Mouse (Mus musculus) bone marrow macrophage, adult 2 months (primary cell): Measurements from ENCODE around the gene Mindy2. TPM values are rescaled to one million over a fixed set of nuclear protein-coding genes. Genes with fewer than 3 reads are reported as not detected.
A peak's percentile ranks its signal among the peaks of the same experiment; 100 is the strongest.

ENCODE experiments used
- H3K27ac ChIP-seq: 2 replicates; pipeline ENCODE4 v1.5.1; 2012; ENCODE audit warnings: low read depth, low read length; ENCODE audit not compliant: insufficient read depth
- H3K4me1 ChIP-seq: 2 replicates; pipeline ENCODE4 v1.6.1; 2012; ENCODE audit warnings: low read length; ENCODE audit not compliant: control insufficient read depth, insufficient read depth
- H3K4me3 ChIP-seq: 2 replicates; pipeline ENCODE4 v1.5.1; 2012; ENCODE audit warnings: mild to moderate bottlenecking, low read length, moderate library complexity; ENCODE audit not compliant: insufficient read depth
- CTCF ChIP-seq: IDR thresholded peaks from 2 replicates; pipeline ENCODE4 v1.5.1; 2012; ENCODE audit warnings: low read depth, mild to moderate bottlenecking, low read length, moderate library complexity
- POLR2A ChIP-seq: IDR thresholded peaks from 2 replicates; pipeline ENCODE4 v1.6.1; 2012; ENCODE audit warnings: mild to moderate bottlenecking, low read depth, low read length, borderline replicate concordance
- polyA plus RNA-seq: library from polyadenylated mRNA; stranded (reverse); fragments of >200 nt; gene quantifications from 2 replicates; pipeline ENCODE4 v1.2.4, GENCODE M21; 2012; ENCODE audit not compliant: missing spikeins, insufficient read depth, insufficient read length

Mindy2 gene
- polyA plus RNA-seq, 1 experiment = 33.9 TPM

DNA sequence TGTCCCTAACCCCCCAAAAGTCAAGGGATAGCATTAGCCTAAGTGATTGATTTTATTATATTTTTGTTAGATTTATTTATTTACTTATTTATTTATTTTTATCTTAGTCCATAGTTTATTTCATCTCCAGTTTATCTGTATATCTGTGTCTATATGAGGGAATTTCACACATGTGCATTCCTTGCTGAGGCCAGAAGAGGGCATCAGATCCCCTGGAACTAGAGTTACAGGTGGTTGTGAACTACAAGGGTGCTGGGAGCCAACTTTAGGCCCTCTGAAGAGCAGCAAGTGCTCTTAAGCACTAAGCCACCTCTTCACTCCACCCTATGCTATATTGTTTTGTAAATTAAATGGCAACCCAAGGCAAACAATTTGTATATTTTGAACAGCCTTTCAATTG, 11.1 kb upstream of the Mindy2 start:
- H3K4me1 ChIP-seq = peaks cover 4% of the 10 kb centered on the region; the same call in 1 of the 2 replicates
- H3K4me3 ChIP-seq = no peak overlapping the region
- no peak for TF ChIP-seq POLR2A
- TF ChIP-seq CTCF = no peak; the same call in 1 of the 2 replicates
- no peak overlapping the region for H3K27ac ChIP-seq

DNA sequence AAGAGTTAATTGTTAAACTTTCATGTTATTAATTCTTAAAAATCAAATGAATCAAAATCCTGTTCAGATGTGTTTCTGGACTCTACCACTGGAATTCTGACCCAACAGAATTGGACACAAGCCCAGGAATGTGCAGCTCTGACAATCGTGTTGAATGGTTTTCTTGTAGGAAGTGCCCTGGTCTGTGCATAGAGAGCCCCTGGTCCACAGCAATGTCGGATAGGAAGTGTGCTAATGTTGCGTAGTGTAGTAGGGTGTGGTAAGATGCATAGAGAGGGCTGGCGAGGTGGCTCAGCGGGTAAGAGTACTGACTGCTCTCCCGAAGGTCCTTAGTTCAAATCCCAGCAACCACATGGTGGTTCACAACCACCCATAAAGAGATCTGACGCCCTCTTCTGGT, 9.8 kb upstream of the Mindy2 start:
- no peak for TF ChIP-seq CTCF
- TF ChIP-seq POLR2A = no peak
- H3K4me1 ChIP-seq = peaks cover 4% of the 10 kb centered on the region; the same call in 1 of the 2 replicates
- no peak overlapping the region for H3K4me3 ChIP-seq
- no peak overlapping the region for H3K27ac ChIP-seq

DNA sequence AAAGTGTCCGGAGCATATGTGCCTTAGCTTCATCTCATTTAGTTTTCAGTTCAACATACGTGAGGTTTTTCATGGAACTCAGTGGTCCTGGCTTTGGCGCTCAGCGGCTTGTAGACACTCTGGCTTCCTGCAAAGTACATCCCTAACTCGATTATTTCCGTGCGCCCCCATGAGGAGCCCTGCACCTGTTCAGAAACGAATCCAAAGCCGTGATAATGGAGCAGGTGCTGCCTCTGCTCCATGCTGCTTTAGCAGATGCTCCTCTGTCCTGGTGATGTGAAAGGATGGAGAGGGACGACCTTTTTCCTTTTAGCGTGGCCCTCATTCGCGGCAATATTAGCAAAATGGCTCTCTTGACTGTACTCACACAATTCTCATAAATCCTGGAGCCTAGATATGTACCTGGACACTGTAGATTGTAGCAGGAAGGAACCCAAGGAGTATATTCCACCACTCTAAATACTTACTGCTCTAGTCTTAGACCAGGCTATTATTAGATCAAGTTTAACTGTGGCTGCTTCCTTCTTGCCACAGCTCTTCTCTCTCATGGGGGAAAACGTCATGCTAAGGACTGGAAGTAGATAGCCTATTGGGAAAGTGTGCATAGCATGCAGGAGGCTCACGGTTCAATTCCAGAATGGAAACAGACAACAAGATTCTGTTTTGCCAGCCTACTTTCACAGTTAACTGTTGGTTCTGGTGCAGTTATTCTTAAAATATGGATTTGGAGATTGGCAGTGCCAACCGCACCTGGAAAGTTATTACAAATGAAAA, 8.6 kb upstream of the Mindy2 start:
- H3K27ac ChIP-seq = no peak overlapping the region
- no peak for TF ChIP-seq POLR2A
- no peak for TF ChIP-seq CTCF
- no peak overlapping the region for H3K4me3 ChIP-seq
- peaks cover 4% of the 10 kb centered on the region; the same call in 1 of the 2 replicates for H3K4me1 ChIP-seq

DNA sequence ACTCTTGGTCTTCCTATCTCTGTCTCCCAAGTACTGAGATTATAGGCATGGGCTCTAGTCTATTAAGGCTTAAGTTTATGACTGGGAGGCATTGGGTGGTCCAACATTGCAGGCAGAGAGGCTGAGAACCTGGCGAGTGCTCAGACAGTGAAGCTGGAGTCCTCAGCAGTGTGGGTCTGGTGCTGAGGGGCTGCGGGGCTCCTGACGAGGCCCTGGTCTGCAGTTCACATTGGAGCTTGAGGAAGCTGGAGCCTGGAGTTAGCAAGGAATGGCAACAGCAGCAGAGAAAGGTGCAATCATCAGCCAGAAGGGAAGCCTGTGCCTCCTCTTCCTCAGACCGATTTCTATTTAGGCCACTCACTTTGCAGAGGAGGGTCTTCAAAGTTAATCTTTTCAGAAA, 7.9 kb upstream of the Mindy2 start:
- Histone ChIP-seq H3K27ac (no peak overlapping the region), H3K4me3 (no peak overlapping the region), H3K4me1 (peaks cover 4% of the 10 kb centered on the region; the same call in 1 of the 2 replicates)
- TF ChIP-seq POLR2A = no peak
- TF ChIP-seq CTCF = no peak

DNA sequence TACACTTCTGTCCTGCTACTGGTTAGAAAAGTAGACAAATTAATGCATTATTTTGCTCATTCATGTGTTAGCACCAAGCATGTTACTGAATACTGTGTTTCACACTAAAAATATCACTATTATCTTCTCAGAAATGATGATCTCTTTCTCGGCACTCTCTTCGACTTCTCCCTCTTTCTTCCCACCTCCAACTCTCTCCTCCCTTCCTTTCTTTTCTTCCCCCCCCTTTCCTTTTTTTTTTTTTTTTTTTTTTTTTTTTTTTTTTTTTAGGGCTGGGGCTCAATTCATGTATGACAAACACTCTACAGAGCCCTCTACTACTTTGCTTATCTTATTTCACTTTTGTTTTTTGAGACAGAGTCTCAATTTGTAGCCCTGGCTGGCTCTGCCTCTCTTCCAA, 1.3 kb upstream of the Mindy2 start:
- H3K4me3 ChIP-seq = no peak overlapping the region
- TF ChIP-seq CTCF (no peak), POLR2A (no peak)
- H3K4me1 ChIP-seq = peaks cover 11% of the 10 kb centered on the region
- H3K27ac ChIP-seq = no peak overlapping the region

DNA sequence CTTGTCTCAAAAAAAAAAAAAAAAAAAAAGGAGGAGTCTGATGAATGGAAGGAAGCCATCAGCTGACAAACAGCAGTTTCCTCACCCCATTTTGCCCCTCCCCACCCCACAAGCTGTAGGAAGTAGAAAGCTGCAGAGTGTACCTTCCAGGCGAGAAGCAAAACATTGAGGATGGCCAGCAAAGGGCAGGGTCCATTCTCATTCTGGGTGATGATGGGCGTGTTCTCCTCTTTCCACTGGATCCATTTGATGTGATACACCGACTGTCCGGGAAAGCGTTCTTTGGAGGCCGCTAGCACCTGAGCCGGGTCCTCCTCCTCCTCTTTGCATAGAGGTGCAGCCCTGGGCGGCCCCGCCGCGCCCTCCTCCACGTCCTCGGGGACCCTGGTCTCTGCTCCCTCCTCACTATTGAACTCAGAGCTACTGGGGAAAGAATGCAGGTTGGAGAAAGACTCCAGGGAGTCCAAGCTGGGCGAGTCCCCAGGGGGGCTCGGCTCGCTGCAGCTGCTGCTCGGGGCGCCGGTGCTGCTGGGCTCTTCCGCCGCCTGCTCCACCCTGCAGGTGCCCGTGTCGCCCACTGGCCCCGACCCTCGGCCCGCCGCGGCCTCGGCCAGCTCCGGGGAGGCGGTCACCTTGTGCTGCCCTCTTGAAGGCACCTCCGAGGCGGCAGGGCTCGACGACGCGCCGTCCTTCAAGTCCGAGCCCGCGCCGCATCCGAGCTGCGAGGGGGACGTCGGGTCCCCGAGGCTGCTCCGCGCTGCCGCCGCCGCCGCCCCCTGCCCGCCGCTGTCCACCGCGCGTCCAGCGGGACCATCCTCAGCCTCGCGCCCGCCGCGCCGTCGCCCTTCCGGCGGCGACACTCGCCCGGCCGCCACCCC, 605 bp downstream of the Mindy2 start, which contains the start of gene Gm10642:
Gene Gm10642, plus strand, starts transcription at position 122 of the 878 bp plus-strand sequence.
- peak within 1 kb of the TSS; percentile 96 for H3K27ac ChIP-seq
- H3K4me3 ChIP-seq = peak within 1 kb of the TSS; percentile 91
- peaks cover 22% of the 10 kb centered on the region for H3K4me1 ChIP-seq
- peak; percentile 59; the same call in 1 of the 2 replicates for TF ChIP-seq POLR2A
- no peak for TF ChIP-seq CTCF

DNA sequence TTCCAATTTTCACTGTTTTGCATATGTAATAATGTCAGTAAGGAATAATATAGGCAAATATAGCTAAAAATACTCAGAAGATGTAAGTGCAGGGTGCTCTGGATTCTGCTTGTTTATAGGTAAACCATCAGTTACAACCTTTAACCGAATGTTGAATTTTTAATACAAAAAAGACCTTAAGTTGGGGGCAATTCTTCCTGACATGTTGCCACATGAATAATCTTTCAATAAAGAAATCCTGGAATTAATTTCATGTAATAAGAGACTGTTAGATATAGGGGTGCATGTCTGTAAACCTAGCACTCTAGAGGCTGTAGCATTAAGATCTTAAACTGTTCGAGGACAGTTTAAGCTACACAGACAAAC, 1.2 kb downstream of the Mindy2 start:
- Histone ChIP-seq H3K27ac (no peak overlapping the region), H3K4me1 (peaks cover 27% of the 10 kb centered on the region), H3K4me3 (peak overlapping the region; percentile 91; the same call in 1 of the 2 replicates)
- TF ChIP-seq CTCF (no peak), POLR2A (no peak)

DNA sequence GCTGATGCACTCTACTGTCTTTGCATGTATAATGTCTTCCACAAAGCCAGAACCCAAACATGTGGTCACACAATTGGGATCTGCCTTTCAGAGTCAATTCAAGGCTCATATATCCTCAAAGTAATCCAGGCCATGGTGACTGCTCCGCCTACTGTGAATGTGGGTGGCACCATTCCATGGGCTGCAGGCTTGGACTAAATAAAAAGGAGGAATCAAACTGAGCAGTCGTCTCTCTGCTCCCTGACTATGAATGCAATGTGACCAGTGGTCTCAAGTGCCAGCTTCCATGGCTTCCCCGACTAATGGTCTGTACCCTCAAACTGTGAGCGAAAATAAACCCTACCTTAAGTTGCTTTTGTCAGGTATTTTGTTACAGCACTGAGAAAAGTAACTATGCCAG, 2.5 kb downstream of the Mindy2 start:
- Histone ChIP-seq H3K27ac (no peak overlapping the region), H3K4me1 (peaks cover 33% of the 10 kb centered on the region), H3K4me3 (peak overlapping the region; percentile 41)
- TF ChIP-seq CTCF (no peak), POLR2A (no peak)

DNA sequence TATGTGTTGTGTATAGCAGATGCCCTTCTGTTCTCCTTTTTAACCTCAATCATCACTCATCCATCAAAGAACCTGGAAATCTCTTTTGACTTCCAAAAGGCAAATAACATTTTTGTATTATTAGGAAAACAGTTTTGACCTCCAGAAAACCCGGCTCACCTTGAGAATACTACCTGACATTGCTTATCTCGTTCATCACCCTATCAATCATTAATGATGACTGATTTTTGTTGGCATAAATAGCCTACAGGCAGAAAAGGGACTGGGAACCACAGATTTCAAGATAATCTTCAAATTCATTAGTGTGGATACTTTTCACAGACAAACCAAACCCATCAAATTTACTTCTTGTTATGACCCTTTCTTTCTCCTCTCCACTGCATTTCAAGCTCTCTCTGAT, 3.1 kb downstream of the Mindy2 start:
- TF ChIP-seq CTCF = no peak
- no peak for TF ChIP-seq POLR2A
- Histone ChIP-seq H3K27ac (no peak overlapping the region), H3K4me1 (peaks cover 36% of the 10 kb centered on the region), H3K4me3 (no peak overlapping the region)
